Mouse (Mus musculus) liver, adult 2 months (tissue): ENCODE measurements at regions not wholly inside any gene's neighbourhood (a gene's known extent, or its start where the extent isn't known, plus 50 kb on each side); places are given as distances from the start of the nearest gene placed in this dataset.

Source experiments
- CTCF ChIP-seq: fragments of 200-500 bp; IDR thresholded peaks from 2 replicates; pipeline ENCODE4 v1.5.1; 2011; ENCODE audit warnings: low read depth, low read length, control low read depth
- POLR2A ChIP-seq: fragments of 200-500 bp; IDR thresholded peaks from 2 replicates; pipeline ENCODE4 v1.6.1; 2011; ENCODE audit warnings: low read length, control low read depth; ENCODE audit not compliant: insufficient read depth; ENCODE audit errors: extremely low read depth

- TF ChIP-seq POLR2A (no peak), CTCF (no peak)
These were observed 174.7 kb downstream of the Lnpk start for GRCm38 (mm10) chr2:74404493-74404892.
